Mouse (Mus musculus) testis, adult 2 months (tissue): Measurements from ENCODE around the gene Grip1. TPM values are rescaled to one million over a fixed set of nuclear protein-coding genes. Genes with fewer than 3 reads are reported as not detected.
"Not testable (repeated sequence)": the region's sequence is repeated elsewhere in the genome, so short reads cannot be mapped to it uniquely, and the experiment has no call there.

Experiments
- H3K27ac ChIP-seq: fragments of 200-500 bp; 2 replicates; pipeline ENCODE4 v1.5.1; 2012; ENCODE audit warnings: low read depth, low read length; ENCODE audit not compliant: control insufficient read depth, insufficient read depth
- H3K27me3 ChIP-seq: fragments of 200-500 bp; 2 replicates; pipeline ENCODE4 v1.6.1; 2012; ENCODE audit warnings: mild to moderate bottlenecking, low read length, moderate library complexity; ENCODE audit not compliant: control insufficient read depth, insufficient read depth
- H3K36me3 ChIP-seq: fragments of 200-500 bp; 2 replicates; pipeline ENCODE4 v1.6.1; 2012; ENCODE audit warnings: mild to moderate bottlenecking, low read length; ENCODE audit not compliant: control insufficient read depth, insufficient read depth
- H3K4me1 ChIP-seq: fragments of 200-500 bp; 2 replicates; pipeline ENCODE4 v1.6.1; 2012; ENCODE audit warnings: low read length; ENCODE audit not compliant: control insufficient read depth, insufficient read depth
- H3K4me3 ChIP-seq: fragments of 200-500 bp; 2 replicates; pipeline ENCODE4 v1.5.1; 2012; ENCODE audit warnings: low read depth, mild to moderate bottlenecking, low read length, moderate library complexity, mixed read lengths; ENCODE audit not compliant: control insufficient read depth
- CTCF ChIP-seq: fragments of 200-500 bp; IDR thresholded peaks from 2 replicates; pipeline ENCODE4 v1.5.1; 2012; ENCODE audit warnings: low read depth, mild to moderate bottlenecking, inconsistent platforms, low read length, moderate library complexity; ENCODE audit not compliant: control insufficient read depth, insufficient read depth, insufficient replicate concordance
- POLR2A ChIP-seq: fragments of 200-500 bp; IDR thresholded peaks from 2 replicates; pipeline ENCODE4 v1.6.1; 2012; ENCODE audit warnings: low read depth, mild to moderate bottlenecking, inconsistent platforms, low read length, moderate library complexity; ENCODE audit not compliant: control insufficient read depth
- polyA plus RNA-seq: library from polyadenylated mRNA; depleted of rRNA; stranded (reverse); fragments of >200 nt; gene quantifications from 2 replicates; pipeline ENCODE4 v1.2.3, GENCODE M21; 2012

The Grip1 gene
- polyA plus RNA-seq, 1 experiment: 84.3 TPM

DNA sequence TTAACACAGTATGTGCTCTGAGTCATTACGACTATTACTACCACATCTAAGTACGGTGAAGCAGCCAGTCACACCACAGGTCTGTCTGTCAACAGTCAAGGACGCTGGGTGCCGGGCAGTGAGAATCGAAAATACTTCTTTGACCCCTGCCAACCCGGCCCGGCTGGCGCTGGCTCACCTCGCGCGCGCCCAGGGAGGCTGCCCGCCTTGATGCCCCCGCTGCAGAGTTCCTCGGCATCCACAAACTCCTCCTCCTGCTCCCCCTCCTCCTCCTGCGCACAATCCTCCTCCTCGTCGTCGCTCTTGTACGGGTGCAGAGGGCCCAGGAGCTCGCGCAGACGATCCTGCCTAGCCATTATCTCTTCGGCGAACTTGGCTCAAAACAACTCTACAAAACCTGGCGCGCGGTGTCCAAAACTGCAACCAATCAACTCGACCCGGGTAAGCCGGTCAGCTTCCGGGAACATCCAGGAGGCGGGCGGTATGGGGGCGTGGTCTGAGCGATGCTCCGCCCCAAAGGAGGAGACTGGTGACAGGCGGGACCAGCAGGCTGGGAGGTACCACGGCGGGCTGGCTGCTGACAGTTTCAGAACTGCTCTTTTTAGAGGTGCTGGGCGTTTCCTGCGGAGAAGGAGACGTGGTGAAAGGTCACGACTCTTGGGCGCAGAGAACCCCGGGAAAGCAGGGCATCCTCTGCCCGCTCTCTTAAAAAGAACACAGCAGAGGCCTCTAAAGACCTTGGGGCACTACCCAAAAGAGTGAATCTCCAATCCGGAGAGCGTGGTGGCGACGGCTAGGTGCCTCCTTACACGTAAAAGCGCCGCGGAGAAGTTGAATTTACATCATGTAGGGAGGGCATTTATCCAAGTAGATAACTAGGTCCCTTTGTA lies 659.1 kb downstream of the Grip1 start, which contains the start of gene Helb:
Gene Helb, minus strand, starts transcription at position 481 of the 890 bp plus-strand sequence.
- TF ChIP-seq POLR2A (0 out of 2 replicates have a peak, but pooled peaks have one; percentile 32), CTCF (no peak)
- peak within 1 kb of the TSS; percentile 50; the same call in 1 of the 2 replicates for H3K27ac ChIP-seq
- no peaks in the 10 kb centered on the region for H3K27me3 ChIP-seq
- no peaks in the 10 kb centered on the region for H3K4me1 ChIP-seq
- no peaks in the 10 kb centered on the region for H3K36me3 ChIP-seq
- peak within 1 kb of the TSS; percentile 88 for H3K4me3 ChIP-seq

DNA sequence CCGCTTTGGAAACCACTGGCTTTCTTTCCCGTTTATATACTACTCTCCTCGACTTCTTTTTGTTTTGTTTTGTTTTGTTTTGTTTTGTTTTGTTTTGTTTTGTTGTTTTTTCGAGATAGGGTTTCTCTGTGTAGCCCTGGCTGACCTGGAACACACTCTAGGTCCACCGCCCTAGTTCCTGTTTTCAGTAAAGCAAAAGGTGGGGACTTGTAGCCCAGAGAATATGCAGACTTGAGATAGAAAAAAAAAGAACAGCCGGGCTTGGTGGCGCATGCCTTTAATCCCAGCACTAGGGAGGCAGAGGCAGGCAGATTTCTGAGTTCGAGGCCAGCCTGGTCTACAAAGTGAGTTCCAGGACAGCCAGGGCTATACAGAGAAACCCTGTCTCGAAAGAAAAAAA lies 659.9 kb downstream of the Grip1 start:
- not testable (repeated sequence) for H3K4me3 ChIP-seq, H3K36me3 ChIP-seq, H3K4me1 ChIP-seq, H3K27me3 ChIP-seq, H3K27ac ChIP-seq

- Histone ChIP-seq H3K4me3 (no peak overlapping the region), H3K36me3 (no peaks in the 10 kb centered on the region), H3K4me1 (no peaks in the 10 kb centered on the region), H3K27ac (no peak overlapping the region), H3K27me3 (no peaks in the 10 kb centered on the region)
- TF ChIP-seq CTCF: no peak
- TF ChIP-seq POLR2A: no peak
Observed at GRCm38 (mm10) chr10:120113980-120114379, 660.4 kb downstream of the Grip1 start.

DNA sequence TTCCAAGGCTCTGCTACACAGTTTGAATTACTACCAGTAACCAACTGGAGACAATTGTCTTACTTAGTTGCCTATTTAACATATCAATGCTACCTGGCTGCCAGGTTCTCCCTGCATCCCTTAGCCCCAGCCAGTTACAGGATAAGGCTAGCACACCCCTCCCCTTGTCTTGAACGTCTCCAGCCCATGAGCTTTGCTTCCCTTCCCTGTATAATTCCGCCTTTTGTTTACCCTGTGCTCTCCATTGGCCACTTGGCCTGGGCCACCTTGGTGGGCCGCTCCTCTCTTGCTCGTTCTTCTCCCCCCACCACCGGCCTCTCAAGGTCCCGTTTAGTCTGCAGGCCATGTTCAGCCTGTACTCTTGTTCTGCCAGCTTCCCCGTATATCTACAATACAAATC lies 660.9 kb downstream of the Grip1 start:
- H3K36me3 ChIP-seq: no peaks in the 10 kb centered on the region
- no peaks in the 10 kb centered on the region for H3K4me1 ChIP-seq
- TF ChIP-seq POLR2A (no peak), CTCF (no peak)
- no peaks in the 10 kb centered on the region for H3K27me3 ChIP-seq
- H3K4me3 ChIP-seq: no peak overlapping the region
- H3K27ac ChIP-seq: no peak overlapping the region

- Histone ChIP-seq H3K4me1 (no peaks in the 10 kb centered on the region), H3K27ac (no peak overlapping the region), H3K27me3 (no peaks in the 10 kb centered on the region), H3K36me3 (no peaks in the 10 kb centered on the region), H3K4me3 (no peak overlapping the region)
- TF ChIP-seq CTCF: no peak
- TF ChIP-seq POLR2A: no peak
Observed at GRCm38 (mm10) chr10:120115249-120115648, 661.6 kb downstream of the Grip1 start.

DNA sequence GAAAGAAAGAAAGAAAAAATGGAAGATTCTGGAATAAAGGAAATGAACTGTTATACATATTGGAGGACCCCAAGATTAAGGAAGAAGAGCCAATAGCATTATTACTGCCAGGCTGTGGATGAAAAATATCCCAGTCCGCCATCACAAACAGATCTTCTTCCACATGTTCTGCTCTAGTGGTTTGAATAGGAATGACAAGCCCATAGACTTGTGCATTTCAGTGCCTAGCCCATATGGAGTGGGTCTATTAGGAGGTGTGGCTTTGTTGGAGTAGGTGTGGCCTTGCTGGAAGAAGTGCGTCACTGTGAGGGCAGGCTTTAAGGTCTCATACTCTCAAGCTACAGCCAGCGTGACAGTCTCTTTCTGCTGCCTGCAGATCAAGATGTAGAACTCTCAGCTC lies 670.1 kb downstream of the Grip1 start:
- no peak for TF ChIP-seq POLR2A
- TF ChIP-seq CTCF: no peak
- Histone ChIP-seq H3K27me3 (no peaks in the 10 kb centered on the region), H3K27ac (no peak overlapping the region), H3K4me1 (no peaks in the 10 kb centered on the region; the same call in 1 of the 2 replicates), H3K4me3 (no peak overlapping the region), H3K36me3 (no peaks in the 10 kb centered on the region)

DNA sequence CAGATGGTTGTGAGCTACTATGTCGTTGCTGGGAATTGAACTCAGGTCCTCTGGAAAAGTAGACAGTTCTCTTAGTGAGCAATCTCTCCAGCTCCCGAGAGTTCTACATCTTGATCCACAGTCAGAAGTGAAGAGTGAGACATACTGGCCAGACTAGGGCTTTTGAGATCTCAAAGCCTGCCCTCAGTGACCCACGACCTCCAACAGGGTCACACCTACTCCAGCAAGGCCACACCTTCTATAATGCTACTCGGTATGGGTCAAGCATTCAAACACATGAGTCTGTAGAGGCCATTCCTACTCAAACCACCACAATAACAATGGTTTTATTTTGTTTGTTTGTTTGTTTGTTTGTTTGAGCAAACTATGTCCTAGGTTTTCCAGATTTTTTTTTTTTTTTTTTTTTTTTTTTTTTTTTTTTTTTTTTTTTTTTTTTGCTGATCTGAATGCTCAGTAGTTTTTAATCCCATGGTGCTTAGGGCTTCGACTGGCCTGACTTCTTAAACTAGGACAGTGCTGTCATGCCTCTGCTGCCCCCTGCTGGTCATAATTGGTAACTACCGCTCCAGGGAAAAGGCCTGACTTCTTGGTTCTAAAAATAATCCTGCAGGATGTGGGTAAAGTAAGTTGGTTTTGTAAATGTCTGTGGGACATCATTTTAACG lies 671.3 kb downstream of the Grip1 start:
- Histone ChIP-seq H3K27me3 (no peaks in the 10 kb centered on the region), H3K4me3 (no peak overlapping the region), H3K4me1 (no peaks in the 10 kb centered on the region; the same call in 1 of the 2 replicates), H3K27ac (no peak overlapping the region), H3K36me3 (no peaks in the 10 kb centered on the region)
- TF ChIP-seq POLR2A (no peak), CTCF (peak; percentile 76; the same call in 1 of the 2 replicates)
